Mouse (Mus musculus) c-Kit-positive CD71-positive TER-119-positive erythroid progenitor cells, embryonic 14.5 days (primary cell): ENCODE data around the gene Cntnap2.
A peak's percentile ranks its signal among the peaks of the same experiment; 100 is the strongest.
"Not testable (repeated sequence)": the region's sequence is repeated elsewhere in the genome, so short reads cannot be mapped to it uniquely, and the experiment has no call there.

Experiments
- DNase-seq: peaks from one replicate; pipeline ENCODE4 v3.0.0-alpha.2; 2013; ENCODE audit warnings: low spot score

Gene Cntnap2

GRCm38 (mm10) chr6:47243863-47244606 is 2184.9 kb downstream of the Cntnap2 start:
- DNase-seq = peak; percentile 80

- no peak for DNase-seq
Observed at GRCm38 (mm10) chr6:47244642-47245041, 2185.5 kb downstream of the Cntnap2 start.

- no peak for DNase-seq
Observed at GRCm38 (mm10) chr6:47255270-47255669, 2196.1 kb downstream of the Cntnap2 start.

- no peak for DNase-seq
Observed at GRCm38 (mm10) chr6:47256227-47256887, 2197.2 kb downstream of the Cntnap2 start.

GRCm38 (mm10) chr6:47256918-47257506 is 2197.9 kb downstream of the Cntnap2 start:
- no peak for DNase-seq

- DNase-seq = no peak
Observed at GRCm38 (mm10) chr6:47259626-47260114, 2200.5 kb downstream of the Cntnap2 start.

- no peak for DNase-seq
Observed at GRCm38 (mm10) chr6:47267236-47267635, 2208.1 kb downstream of the Cntnap2 start.

GRCm38 (mm10) chr6:47269455-47269854 is 2210.3 kb downstream of the Cntnap2 start:
- DNase-seq = no peak

- no peak for DNase-seq
Observed at GRCm38 (mm10) chr6:47271576-47271975, 2212.4 kb downstream of the Cntnap2 start.

GRCm38 (mm10) chr6:47272606-47273575 is 2213.7 kb downstream of the Cntnap2 start:
- DNase-seq = no peak

- no peak for DNase-seq
Observed at GRCm38 (mm10) chr6:47275065-47275464, 2215.9 kb downstream of the Cntnap2 start.

GRCm38 (mm10) chr6:47279183-47279582 is 2220.0 kb downstream of the Cntnap2 start:
- DNase-seq = no peak

- no peak for DNase-seq
Observed at GRCm38 (mm10) chr6:47281584-47281983, 2222.4 kb downstream of the Cntnap2 start.

- no peak for DNase-seq
Observed at GRCm38 (mm10) chr6:47284794-47285193, 2225.6 kb downstream of the Cntnap2 start.

GRCm38 (mm10) chr6:47285742-47286141 is 2226.6 kb downstream of the Cntnap2 start:
- no peak for DNase-seq

- not testable (repeated sequence) for DNase-seq
Observed at GRCm38 (mm10) chr6:47286247-47286967, 2227.2 kb downstream of the Cntnap2 start.

- no peak for DNase-seq
Observed at GRCm38 (mm10) chr6:47287722-47288121, 2228.6 kb downstream of the Cntnap2 start.

GRCm38 (mm10) chr6:47291973-47292372 is 2232.8 kb downstream of the Cntnap2 start:
- no peak for DNase-seq

GRCm38 (mm10) chr6:47292437-47292836 is 2233.3 kb downstream of the Cntnap2 start:
- DNase-seq = no peak

- no peak for DNase-seq
Observed at GRCm38 (mm10) chr6:47294433-47294832, 2235.3 kb downstream of the Cntnap2 start.
